Mouse (Mus musculus) frontal cortex, postnatal 14 days (tissue): ENCODE data around the gene Dgkb.

ENCODE experiments used
- DNase-seq, 2 experiments: peaks; one replicate each; pipeline ENCODE4 v3.0.0; 2022; ENCODE audit warnings: low spot score in 2 of 2

Dgkb gene

GRCm38 (mm10) chr12:38374159-38374558 lies 556.6 kb downstream of the Dgkb start:
- DNase-seq, result no peak

- DNase-seq, result no peak
Observed at GRCm38 (mm10) chr12:38385942-38386341, 568.4 kb downstream of the Dgkb start.

GRCm38 (mm10) chr12:38386991-38387390 lies 569.5 kb downstream of the Dgkb start:
- no peak for DNase-seq

- DNase-seq, result no peak
Observed at GRCm38 (mm10) chr12:38387654-38388053, 570.1 kb downstream of the Dgkb start.

- DNase-seq, result no peak
Observed at GRCm38 (mm10) chr12:38388243-38388642, 570.7 kb downstream of the Dgkb start.

- DNase-seq, result no peak
Observed at GRCm38 (mm10) chr12:38397754-38398312, 580.3 kb downstream of the Dgkb start.

- DNase-seq, result no peak
Observed at GRCm38 (mm10) chr12:38400089-38400488, 582.6 kb downstream of the Dgkb start.

- no peak for DNase-seq
Observed at GRCm38 (mm10) chr12:38435364-38436130, 618.0 kb downstream of the Dgkb start.

- DNase-seq, result no peak
Observed at GRCm38 (mm10) chr12:38436131-38436436, 618.6 kb downstream of the Dgkb start.

GRCm38 (mm10) chr12:38450323-38451087 lies 633.0 kb downstream of the Dgkb start:
- no peak for DNase-seq

GRCm38 (mm10) chr12:38451677-38452076 lies 634.2 kb downstream of the Dgkb start:
- no peak for DNase-seq

- no peak for DNase-seq
Observed at GRCm38 (mm10) chr12:38468191-38468590, 650.7 kb downstream of the Dgkb start.

GRCm38 (mm10) chr12:38468605-38469004 lies 651.1 kb downstream of the Dgkb start:
- no peak for DNase-seq

GRCm38 (mm10) chr12:38497229-38497628 lies 679.7 kb downstream of the Dgkb start:
- DNase-seq, result no peak

- no peak for DNase-seq
Observed at GRCm38 (mm10) chr12:38500931-38501330, 683.4 kb downstream of the Dgkb start.

GRCm38 (mm10) chr12:38508195-38508594 lies 690.7 kb downstream of the Dgkb start:
- no peak for DNase-seq

GRCm38 (mm10) chr12:38545431-38545830 lies 727.9 kb downstream of the Dgkb start:
- DNase-seq, result no peak

GRCm38 (mm10) chr12:38577141-38577540 lies 759.6 kb downstream of the Dgkb start:
- no peak for DNase-seq

- no peak for DNase-seq
Observed at GRCm38 (mm10) chr12:38579191-38579817, 761.8 kb downstream of the Dgkb start.

GRCm38 (mm10) chr12:38586368-38586865 lies 768.9 kb downstream of the Dgkb start:
- DNase-seq, result no peak

GRCm38 (mm10) chr12:38589951-38590350 lies 772.4 kb downstream of the Dgkb start:
- DNase-seq, result no peak

GRCm38 (mm10) chr12:38593653-38594052 lies 776.1 kb downstream of the Dgkb start:
- no peak for DNase-seq
